Mouse (Mus musculus): ENCODE data around the gene Grin2b. TPM values are rescaled to one million over a fixed set of nuclear protein-coding genes. Genes with fewer than 3 reads are reported as not detected.

Gene Grin2b
- polyA plus RNA-seq, 1 experiment: 17.0 TPM

- no peak for DNase-seq (ENCODE audit: low read depth)
- TF ChIP-seq POLR2A (IDR thresholded peaks at IDR 0.05; ENCODE audit: borderline replicate concordance, extremely low read depth, insufficient read depth, insufficient read length, poor library complexity, severe bottlenecking) (no peak), CTCF (IDR thresholded peaks at IDR 0.05; ENCODE audit: borderline replicate concordance, extremely low read depth, insufficient read depth, insufficient read length) (no peak)
Observed at GRCm38 (mm10) chr6:135798202-135798992, 374.9 kb downstream of the Grin2b start.

DNA sequence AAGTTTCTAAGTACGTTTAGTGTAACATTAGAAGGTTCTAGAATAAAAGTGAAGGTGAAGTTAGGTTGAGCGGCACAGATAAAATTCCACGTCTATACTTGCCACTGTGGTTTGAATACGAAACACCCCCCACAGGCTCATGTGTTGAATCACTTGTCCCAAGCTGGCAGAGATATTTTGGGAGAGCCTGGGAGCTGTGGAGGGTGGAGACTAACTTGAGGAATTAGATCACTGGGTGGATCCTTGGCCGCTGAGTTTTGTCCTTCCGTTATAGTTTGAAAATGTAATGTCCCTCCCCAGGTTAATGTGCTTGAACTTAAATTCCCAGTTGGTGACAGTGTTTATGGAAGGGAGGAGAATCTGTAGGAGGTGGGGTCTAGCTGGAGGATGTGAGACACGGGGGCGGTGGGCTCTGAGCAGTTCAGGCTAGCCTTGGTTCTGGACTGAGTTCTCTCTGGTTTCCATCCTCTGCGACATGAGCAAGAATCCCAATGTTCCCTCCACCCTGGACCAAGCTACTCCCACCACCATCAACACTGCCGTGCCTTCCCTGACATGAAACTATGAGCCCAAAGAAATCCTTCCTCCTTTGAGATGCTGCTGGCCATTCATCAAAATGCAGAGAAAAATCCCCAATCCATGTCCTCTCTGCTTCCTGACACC lies 375.8 kb downstream of the Grin2b start:
- TF ChIP-seq POLR2A (IDR thresholded peaks at IDR 0.05; ENCODE audit: borderline replicate concordance, extremely low read depth, insufficient read depth, insufficient read length, poor library complexity, severe bottlenecking) (no peak), CTCF (IDR thresholded peaks at IDR 0.05; ENCODE audit: borderline replicate concordance, extremely low read depth, insufficient read depth, insufficient read length) (no peak)
- no peak for DNase-seq (ENCODE audit: low read depth)

GRCm38 (mm10) chr6:135796911-135797310 lies 376.4 kb downstream of the Grin2b start:
- DNase-seq (ENCODE audit: low read depth): peak; percentile 39
- TF ChIP-seq POLR2A (IDR thresholded peaks at IDR 0.05; ENCODE audit: borderline replicate concordance, extremely low read depth, insufficient read depth, insufficient read length, poor library complexity, severe bottlenecking): no peak
- TF ChIP-seq CTCF (IDR thresholded peaks at IDR 0.05; ENCODE audit: borderline replicate concordance, extremely low read depth, insufficient read depth, insufficient read length): no peak

- no peak for TF ChIP-seq POLR2A (IDR thresholded peaks at IDR 0.05; ENCODE audit: borderline replicate concordance, extremely low read depth, insufficient read depth, insufficient read length, poor library complexity, severe bottlenecking)
- TF ChIP-seq CTCF (IDR thresholded peaks at IDR 0.05; ENCODE audit: borderline replicate concordance, extremely low read depth, insufficient read depth, insufficient read length): no peak
- no peak for DNase-seq (ENCODE audit: low read depth)
Observed at GRCm38 (mm10) chr6:135791412-135791811, 381.9 kb downstream of the Grin2b start.

DNA sequence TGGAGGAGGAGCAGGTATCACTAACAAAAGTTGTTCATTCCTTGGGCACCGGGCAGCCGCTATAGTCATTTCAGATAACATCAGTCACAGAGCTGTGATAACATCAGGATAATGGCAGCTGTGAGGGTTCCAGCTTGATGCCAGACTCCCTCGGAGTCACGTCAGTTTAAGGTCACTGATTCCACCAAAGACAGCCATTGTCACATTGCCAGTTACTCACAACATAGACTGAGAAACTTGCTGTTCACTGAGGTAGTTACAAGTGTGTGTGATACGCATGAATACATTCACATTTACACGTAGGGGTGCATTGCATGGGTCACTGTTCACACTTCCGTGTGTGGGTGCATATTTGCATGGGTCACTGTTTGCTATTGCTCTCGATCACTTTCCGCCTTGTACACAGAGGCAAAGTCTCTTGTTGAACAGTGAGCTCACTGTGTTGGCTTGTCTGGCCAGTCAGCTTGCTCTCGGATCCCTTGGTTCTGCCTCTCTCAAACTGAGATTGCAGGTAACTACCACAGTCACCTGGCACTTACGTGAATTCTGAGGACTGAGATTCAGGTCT lies 383.6 kb downstream of the Grin2b start:
- TF ChIP-seq POLR2A (IDR thresholded peaks at IDR 0.05; ENCODE audit: borderline replicate concordance, extremely low read depth, insufficient read depth, insufficient read length, poor library complexity, severe bottlenecking): no peak
- no peak for TF ChIP-seq CTCF (IDR thresholded peaks at IDR 0.05; ENCODE audit: borderline replicate concordance, extremely low read depth, insufficient read depth, insufficient read length)
- DNase-seq (ENCODE audit: low read depth): peak; percentile 23

DNA sequence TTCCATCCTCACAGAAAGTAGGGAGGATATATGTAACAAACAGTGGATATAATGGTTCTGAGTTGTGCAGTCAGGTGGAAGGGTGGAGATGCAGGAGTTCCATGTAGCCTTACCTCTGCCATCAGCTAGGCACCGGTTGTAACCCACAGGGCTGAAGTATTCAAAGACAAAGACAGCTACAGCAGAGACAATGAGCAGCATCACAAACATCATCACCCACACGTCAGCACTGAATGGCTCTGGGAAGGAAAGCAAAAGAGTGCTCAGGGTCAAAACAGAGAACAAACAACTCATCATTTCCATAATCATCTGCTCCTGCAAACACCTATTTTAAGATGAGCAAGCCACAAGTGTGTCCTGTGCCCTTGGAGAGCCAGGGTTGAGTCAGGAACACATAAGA lies 398.6 kb downstream of the Grin2b start:
- TF ChIP-seq POLR2A (IDR thresholded peaks at IDR 0.05; ENCODE audit: borderline replicate concordance, extremely low read depth, insufficient read depth, insufficient read length, poor library complexity, severe bottlenecking): no peak
- TF ChIP-seq CTCF (IDR thresholded peaks at IDR 0.05; ENCODE audit: borderline replicate concordance, extremely low read depth, insufficient read depth, insufficient read length): no peak

DNA sequence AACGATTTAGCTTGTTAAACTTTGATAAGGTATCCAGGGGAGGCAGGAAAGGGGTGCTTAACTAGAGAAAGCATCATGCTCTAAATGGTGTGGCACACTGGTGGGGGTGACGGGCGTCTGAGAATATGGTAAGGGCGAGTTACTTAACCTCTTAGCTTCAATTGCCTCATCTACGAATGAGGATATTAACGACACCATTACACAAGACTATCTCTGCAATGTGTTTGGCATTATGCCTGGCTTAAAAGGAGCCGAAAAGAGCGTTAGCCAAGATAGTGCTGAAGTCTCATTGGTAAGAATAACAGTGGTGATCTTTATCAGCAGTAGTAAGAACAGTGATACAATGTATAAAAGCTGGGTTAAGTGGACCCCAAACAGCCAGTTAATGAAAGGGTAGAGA lies 405.7 kb downstream of the Grin2b start:
- DNase-seq (ENCODE audit: low read depth): peak; percentile 41
- TF ChIP-seq POLR2A (IDR thresholded peaks at IDR 0.05; ENCODE audit: borderline replicate concordance, extremely low read depth, insufficient read depth, insufficient read length, poor library complexity, severe bottlenecking) (no peak), CTCF (IDR thresholded peaks at IDR 0.05; ENCODE audit: borderline replicate concordance, extremely low read depth, insufficient read depth, insufficient read length) (no peak)

More for the DNA sequence above, 398.6 kb downstream of the Grin2b start:
- no peak for DNase-seq (ENCODE audit: low read depth)

DNA sequence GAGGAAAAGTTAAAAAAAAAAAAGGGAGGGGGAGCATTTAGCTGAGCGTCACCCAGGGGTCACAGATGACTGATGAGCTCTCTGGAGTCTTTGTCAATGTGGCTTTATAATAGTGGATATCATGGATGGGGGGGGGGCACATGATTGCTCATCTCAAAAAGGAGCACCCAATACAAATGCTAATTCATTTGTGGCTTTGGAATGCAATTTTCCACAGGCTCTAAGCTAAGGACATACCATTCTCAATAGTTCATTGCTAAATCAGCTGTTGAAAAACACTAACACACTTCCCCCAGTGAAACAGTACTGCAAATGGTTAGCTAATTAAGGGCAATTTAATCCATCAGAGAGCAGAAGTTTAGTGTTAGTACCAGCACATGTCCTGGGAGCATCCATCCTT lies 414.6 kb downstream of the Grin2b start:
- DNase-seq (ENCODE audit: low read depth): peak; percentile 37
- no peak for TF ChIP-seq POLR2A (IDR thresholded peaks at IDR 0.05; ENCODE audit: borderline replicate concordance, extremely low read depth, insufficient read depth, insufficient read length, poor library complexity, severe bottlenecking)
- TF ChIP-seq CTCF (IDR thresholded peaks at IDR 0.05; ENCODE audit: borderline replicate concordance, extremely low read depth, insufficient read depth, insufficient read length): no peak

DNA sequence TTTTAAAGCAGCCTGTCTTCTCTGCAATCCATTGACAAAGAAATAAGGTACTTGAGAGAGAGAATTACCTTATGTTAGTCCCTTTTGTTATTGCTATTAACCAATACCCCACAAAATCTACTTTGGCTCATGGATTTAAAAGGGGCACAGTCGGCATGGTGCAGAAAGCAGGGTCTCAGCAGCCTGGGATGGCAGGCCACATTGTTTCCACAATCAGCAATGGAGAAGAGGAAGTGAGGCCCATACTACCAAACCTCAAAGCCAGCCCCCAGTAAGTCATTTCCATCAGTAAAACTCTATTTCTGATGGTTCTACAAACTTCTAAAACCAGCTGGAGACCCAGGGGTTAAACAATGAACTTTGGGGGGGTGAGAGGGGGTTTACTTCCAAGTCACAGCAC lies 417.2 kb downstream of the Grin2b start:
- TF ChIP-seq POLR2A (IDR thresholded peaks at IDR 0.05; ENCODE audit: borderline replicate concordance, extremely low read depth, insufficient read depth, insufficient read length, poor library complexity, severe bottlenecking): no peak
- TF ChIP-seq CTCF (IDR thresholded peaks at IDR 0.05; ENCODE audit: borderline replicate concordance, extremely low read depth, insufficient read depth, insufficient read length): no peak
- no peak for DNase-seq (ENCODE audit: low read depth)

DNA sequence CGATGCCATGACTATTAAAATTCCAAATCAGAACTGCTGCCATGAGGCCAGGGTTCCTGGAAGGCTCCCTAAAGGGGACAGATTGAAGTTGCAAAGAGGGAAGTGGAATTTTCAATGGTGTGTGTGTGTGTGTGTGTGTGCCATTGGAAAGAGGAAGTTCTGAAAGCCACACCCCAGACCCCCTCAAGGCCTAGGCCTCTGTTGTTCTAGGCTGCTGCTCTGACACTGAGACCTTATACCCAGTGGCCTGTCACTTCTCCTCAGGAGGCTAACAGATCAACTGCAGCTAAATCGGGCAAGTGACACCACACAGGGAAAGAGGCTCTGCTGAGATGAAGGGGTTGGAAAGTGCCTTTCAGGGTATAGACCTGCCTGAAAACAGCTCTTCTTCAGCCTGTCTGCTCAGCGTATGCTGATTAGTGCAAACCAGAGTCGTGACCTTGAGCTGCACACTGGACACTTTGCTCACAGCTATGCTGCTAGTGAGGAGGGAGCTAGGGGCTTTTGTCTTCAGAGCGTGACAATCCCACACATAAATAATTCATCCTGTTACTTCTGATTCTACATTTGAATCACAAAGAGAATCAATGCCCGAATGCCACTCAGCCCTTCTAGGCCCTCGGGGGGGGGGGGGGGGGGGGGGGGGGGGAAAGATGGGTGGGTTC lies 424.8 kb downstream of the Grin2b start:
- TF ChIP-seq POLR2A (IDR thresholded peaks at IDR 0.05; ENCODE audit: borderline replicate concordance, extremely low read depth, insufficient read depth, insufficient read length, poor library complexity, severe bottlenecking) (no peak), CTCF (IDR thresholded peaks at IDR 0.05; ENCODE audit: borderline replicate concordance, extremely low read depth, insufficient read depth, insufficient read length) (no peak)
- DNase-seq (ENCODE audit: low read depth): peak; percentile 74

DNA sequence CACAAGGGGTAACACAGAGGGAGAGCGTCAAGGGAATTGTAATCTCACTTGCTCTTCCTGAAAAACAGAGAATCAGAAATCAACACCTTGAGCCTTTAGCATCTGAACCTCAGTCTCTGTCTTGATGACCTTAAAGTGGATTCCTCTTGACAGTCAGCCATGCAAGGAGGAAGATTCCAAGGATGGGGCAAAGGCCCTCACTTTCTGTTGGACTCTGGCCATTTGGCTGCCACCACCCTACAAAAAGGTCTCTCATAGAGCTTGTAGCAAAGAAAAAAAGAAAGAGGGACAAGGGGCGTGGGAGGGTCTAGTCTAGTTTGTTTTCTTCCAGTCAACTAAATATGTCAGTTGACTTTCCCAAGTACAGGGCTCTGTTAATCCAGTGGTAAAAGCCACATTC lies 427.7 kb downstream of the Grin2b start:
- no peak for TF ChIP-seq CTCF (IDR thresholded peaks at IDR 0.05; ENCODE audit: borderline replicate concordance, extremely low read depth, insufficient read depth, insufficient read length)
- no peak for TF ChIP-seq POLR2A (IDR thresholded peaks at IDR 0.05; ENCODE audit: borderline replicate concordance, extremely low read depth, insufficient read depth, insufficient read length, poor library complexity, severe bottlenecking)

More for the DNA sequence above, 427.7 kb downstream of the Grin2b start:
- no peak for DNase-seq (ENCODE audit: low read depth)

Data from brain, embryonic 14.5 days (tissue).